Mouse (Mus musculus): ENCODE data around the gene Ppp2r3a.

GRCm38 (mm10) chr9:101078579-101078978, 173.0 kb downstream of the Ppp2r3a start:
- TF ChIP-seq POLR2A (IDR thresholded peaks at IDR 0.05; ENCODE audit: insufficient read depth, low read length) (no peak), CTCF (IDR thresholded peaks at IDR 0.05; ENCODE audit: low read depth, low read length) (no peak)

Measured in ES-Bruce4 (cell line).